Mouse (Mus musculus) CH12.LX (cell line): ENCODE results near the gene Prkar1b. TPM values are rescaled to one million over a fixed set of nuclear protein-coding genes. Genes with fewer than 3 reads are reported as not detected.

Source experiments
- DNase-seq: peaks from one replicate; pipeline ENCODE4 v3.0.0-alpha.2; 2013; ENCODE audit errors: extremely low read depth
- H3K27ac ChIP-seq: 2 replicates; pipeline ENCODE4 v1.5.1; 2012; ENCODE audit warnings: low read depth, mild to moderate bottlenecking, control low read depth, moderate library complexity; ENCODE audit not compliant: insufficient read depth
- H3K27me3 ChIP-seq: replicated peaks from 2 replicates; pipeline ENCODE3; 2012; ENCODE audit warnings: inconsistent platforms
- H3K36me3 ChIP-seq, 2 experiments: replicated peaks in 1 of 2; 2 replicates each; pipeline versions ENCODE3 to v1.6.1; 2012; ENCODE audit warnings: inconsistent platforms in 1 of 2, low read length in 1 of 2, mild to moderate bottlenecking in 1 of 2, mixed read lengths in 1 of 2, moderate library complexity in 1 of 2; ENCODE audit not compliant: control insufficient read depth in 1 of 2, insufficient read depth in 1 of 2
- H3K4me1 ChIP-seq, 2 experiments: 2 replicates each; pipeline ENCODE4 v1.6.1; 2012; ENCODE audit warnings: inconsistent platforms in 1 of 2, moderate library complexity in 1 of 2; ENCODE audit not compliant: insufficient read depth in 2 of 2, control insufficient read depth in 1 of 2
- H3K4me2 ChIP-seq: 2 replicates; pipeline ENCODE4 v1.6.1; 2012; ENCODE audit warnings: low read depth, mild to moderate bottlenecking, control low read depth; ENCODE audit not compliant: poor library complexity, insufficient read depth, severe bottlenecking
- H3K4me3 ChIP-seq, 3 experiments: fragments of 150-350 bp in 1 of 3; sonication (generic) in 1 of 3; replicated peaks in 1 of 3; 2 replicates each; pipeline versions ENCODE3 to v1.5.1; 2011 to 2012; ENCODE audit warnings: low read depth in 2 of 3, low read length in 2 of 3, mild to moderate bottlenecking in 2 of 3, moderate library complexity in 2 of 3, control low read depth in 1 of 3, improper control_type of control experiment in 1 of 3, inconsistent platforms in 1 of 3, mixed read lengths in 1 of 3; ENCODE audit not compliant: poor library complexity in 1 of 3
- H3K79me2 ChIP-seq: replicated peaks from 2 replicates; pipeline ENCODE4 v1.6.1; 2012; ENCODE audit warnings: mild to moderate bottlenecking, moderate library complexity; ENCODE audit not compliant: control insufficient read depth, poor library complexity, insufficient read depth, severe bottlenecking; ENCODE audit errors: extremely low read depth
- H3K9ac ChIP-seq: 2 replicates; pipeline ENCODE4 v1.6.1; 2012; ENCODE audit warnings: low read depth, mild to moderate bottlenecking, control low read depth, moderate library complexity; ENCODE audit not compliant: insufficient read depth
- H3K9me3 ChIP-seq: replicated peaks from 2 replicates; pipeline ENCODE3; 2012; ENCODE audit warnings: low read length, inconsistent platforms, mixed read lengths
- ELF1 ChIP-seq: IDR thresholded peaks from 2 replicates; pipeline ENCODE4 v1.6.1; 2014; ENCODE audit warnings: low read depth, mild to moderate bottlenecking, inconsistent platforms, low read length, improper control_type of control experiment
- EP300 ChIP-seq: IDR thresholded peaks from 2 replicates; pipeline ENCODE4 v1.6.1; 2011; ENCODE audit warnings: low read length, improper control_type of control experiment
- IRF4 ChIP-seq: IDR thresholded peaks from 2 replicates; pipeline ENCODE4 v1.6.1; 2014; ENCODE audit warnings: low read depth, mild to moderate bottlenecking, inconsistent platforms, low read length, improper control_type of control experiment
- KAT2A ChIP-seq: IDR thresholded peaks from 2 replicates; pipeline ENCODE4 v1.6.1; 2012; ENCODE audit warnings: low read length, improper control_type of control experiment, inconsistent platforms; ENCODE audit not compliant: insufficient replicate concordance
- MAFK ChIP-seq: IDR thresholded peaks from 2 replicates; pipeline ENCODE4 v1.6.1; 2011; ENCODE audit warnings: low read length, improper control_type of control experiment; ENCODE audit not compliant: insufficient replicate concordance
- MYC ChIP-seq: IDR thresholded peaks from 2 replicates; pipeline ENCODE4 v1.6.1; 2011; ENCODE audit warnings: low read depth, mild to moderate bottlenecking, improper control_type of control experiment, low read length
- NELFE ChIP-seq: IDR thresholded peaks from 2 replicates; pipeline ENCODE4 v1.6.1; 2011; ENCODE audit warnings: low read depth, low read length, improper control_type of control experiment
- NRF1 ChIP-seq: IDR thresholded peaks from 2 replicates; pipeline ENCODE4 v1.6.1; 2014; ENCODE audit warnings: low read depth, mild to moderate bottlenecking, inconsistent platforms, low read length, improper control_type of control experiment, moderate library complexity
- PAX5 ChIP-seq: IDR thresholded peaks from 2 replicates; pipeline ENCODE4 v1.6.1; 2012; ENCODE audit warnings: low read length, inconsistent platforms, mixed read lengths
- POLR2A ChIP-seq: IDR thresholded peaks from 2 replicates; pipeline ENCODE4 v1.6.1; 2011; ENCODE audit warnings: low read depth, mild to moderate bottlenecking, improper control_type of control experiment, low read length
- RAD21 ChIP-seq: IDR thresholded peaks from 2 replicates; pipeline ENCODE4 v1.6.1; 2011; ENCODE audit warnings: low read depth, mild to moderate bottlenecking, low read length, improper control_type of control experiment, moderate library complexity
- RCOR1 ChIP-seq: conservative IDR thresholded peaks from 2 replicates; pipeline ENCODE4 v1.6.1; 2012; ENCODE audit warnings: low read depth, mild to moderate bottlenecking, inconsistent platforms, low read length, improper control_type of control experiment
- SIN3A ChIP-seq: IDR thresholded peaks from 2 replicates; pipeline ENCODE4 v1.6.1; 2012; ENCODE audit warnings: low read length, improper control_type of control experiment, inconsistent platforms
- SMC3 ChIP-seq: IDR thresholded peaks from 2 replicates; pipeline ENCODE4 v1.6.1; 2011; ENCODE audit warnings: low read depth, low read length, improper control_type of control experiment
- TBP ChIP-seq: conservative IDR thresholded peaks from 2 replicates; pipeline ENCODE4 v1.6.1; 2011; ENCODE audit warnings: low read depth, low read length, improper control_type of control experiment
- ZC3H11A ChIP-seq: IDR thresholded peaks from 2 replicates; pipeline ENCODE4 v1.6.1; 2012; ENCODE audit warnings: low read depth, mild to moderate bottlenecking, inconsistent platforms, low read length, improper control_type of control experiment
- ZKSCAN1 ChIP-seq: IDR thresholded peaks from 2 replicates; pipeline ENCODE4 v1.6.1; 2012; ENCODE audit warnings: low read depth, inconsistent platforms, low read length, improper control_type of control experiment, borderline replicate concordance
- ZMIZ1 ChIP-seq: IDR thresholded peaks from 2 replicates; pipeline ENCODE4 v1.6.1; 2012; ENCODE audit warnings: low read depth, mild to moderate bottlenecking, inconsistent platforms, low read length, improper control_type of control experiment
- ZNF384 ChIP-seq: IDR thresholded peaks from 2 replicates; pipeline ENCODE4 v1.6.1; 2012; ENCODE audit warnings: low read depth, low read length, improper control_type of control experiment, inconsistent platforms
- dilution Hi-C: fragments of 300-500 bp; cut with MboI; formaldehyde crosslinking; loops from 2 replicates; pipeline ENCODE4 v1.14.3; 2020; ENCODE audit warnings: low sequenced_read_pairs; ENCODE audit not compliant: extremely low pct_unique_long_range_greater_than_20kb, extremely low pct_ligation_motif_present
- in situ Hi-C: fragments of 300-500 bp; cut with MboI; formaldehyde crosslinking; loops from 3 replicates; pipeline ENCODE4 v1.14.3; 2019; ENCODE audit warnings: low sequenced_read_pairs, low pct_ligation_motif_present, low pct_unique_long_range_greater_than_20kb, mixed read lengths
- polyA plus RNA-seq: library from polyadenylated mRNA; unstranded; fragments of >175 nt; gene quantifications from 2 replicates; pipeline ENCODE4 v1.2.1, GENCODE M21; 2012; ENCODE audit warnings: low read depth; ENCODE audit not compliant: insufficient read length
- total RNA-seq, 2 experiments: library from RNA; depleted of rRNA; stranded (reverse); fragments of 300-350 nt in 1 of 2; fragments of >200 nt in 1 of 2; gene quantifications; 2 replicates each; pipeline ENCODE4 v1.2.3; 2012 to 2014

Prkar1b gene
- total and polyA plus RNA-seq, 3 experiments = not detected

- no peak overlapping the region for H3K4me2 ChIP-seq
- no peaks in the 10 kb centered on the region for H3K36me3 ChIP-seq
- no peak for DNase-seq
- H3K27ac ChIP-seq = no peak overlapping the region
- dilution Hi-C loops (no loop called here), in situ Hi-C loops (no loop called here)
- H3K9ac ChIP-seq = no peak overlapping the region
- no peak for TF ChIP-seq MAFK
- no peak for TF ChIP-seq SIN3A
- TF ChIP-seq TBP = no peak
- TF ChIP-seq RCOR1 = no peak
- TF ChIP-seq ELF1 = no peak
- TF ChIP-seq SMC3 = no peak
- no peak for TF ChIP-seq KAT2A
- TF ChIP-seq IRF4 = no peak
- TF ChIP-seq NELFE = no peak
- TF ChIP-seq MYC = no peak
- H3K4me1 ChIP-seq = peaks cover 2 to 3% of the 10 kb centered on the region in 2 experiments; a peak in 2 of 4 replicates
- no peaks in the 10 kb centered on the region for H3K79me2 ChIP-seq
- H3K4me3 ChIP-seq = no peak overlapping the region
- H3K27me3 ChIP-seq = no peaks in the 10 kb centered on the region
- peaks cover 3% of the 10 kb centered on the region for H3K9me3 ChIP-seq
Observed at GRCm38 (mm10) chr5:139138926-139139472, 10.8 kb downstream of the Prkar1b start.

- H3K4me2 ChIP-seq = no peak overlapping the region
Observed at GRCm38 (mm10) chr5:139138261-139138925, 11.4 kb downstream of the Prkar1b start.

More at GRCm38 (mm10) chr5:139138261-139138925, 11.4 kb downstream of the Prkar1b start:
- no peaks in the 10 kb centered on the region for H3K27me3 ChIP-seq
- H3K4me3 ChIP-seq = no peak overlapping the region
- in situ Hi-C loops = no loop called here
- dilution Hi-C loops = no loop called here
- H3K9ac ChIP-seq = no peak overlapping the region
- no peak for TF ChIP-seq POLR2A
- TF ChIP-seq ZMIZ1 = no peak
- no peak for TF ChIP-seq PAX5
- TF ChIP-seq EP300 = no peak
- TF ChIP-seq RAD21 = no peak
- no peak for TF ChIP-seq ZC3H11A
- no peak for TF ChIP-seq ZKSCAN1
- TF ChIP-seq NRF1 = no peak
- no peak for TF ChIP-seq ZNF384
- H3K9me3 ChIP-seq = peaks cover 3% of the 10 kb centered on the region
- H3K36me3 ChIP-seq = no peaks in the 10 kb centered on the region
- H3K27ac ChIP-seq = no peak overlapping the region
- H3K4me1 ChIP-seq = peaks cover 2 to 3% of the 10 kb centered on the region in 2 experiments; a peak in 2 of 4 replicates
- H3K79me2 ChIP-seq = no peaks in the 10 kb centered on the region
- no peak for DNase-seq
